Mouse (Mus musculus): ENCODE results near the gene Cdnf. TPM values are rescaled to one million over a fixed set of nuclear protein-coding genes. Genes with fewer than 3 reads are reported as not detected.

Gene Cdnf
- polyA plus RNA-seq, 1 experiment = 1.5 TPM

- no peak overlapping the region for H3K27ac ChIP-seq (ENCODE audit: insufficient read depth, low read length)
- TF ChIP-seq CTCF (IDR thresholded peaks at IDR 0.05; ENCODE audit: extremely low read depth, insufficient read depth, low read length) = no peak
Measured at GRCm38 (mm10) chr2:3500886-3501285, 11.9 kb upstream of the Cdnf start.

GRCm38 (mm10) chr2:3512076-3512475 lies 754 bp upstream of the Cdnf start:
- TF ChIP-seq POLR2A (IDR thresholded peaks at IDR 0.05; ENCODE audit: extremely low read depth, insufficient read depth, low read length) = no peak
- TF ChIP-seq CTCF (IDR thresholded peaks at IDR 0.05; ENCODE audit: extremely low read depth, insufficient read depth, low read length) = no peak
- 0 out of 2 replicates have a peak, but pooled peaks cover 2% of the 10 kb centered on the region for H3K4me1 ChIP-seq (ENCODE audit: control insufficient read depth, insufficient read depth, low read length)
- H3K27ac ChIP-seq (ENCODE audit: insufficient read depth, low read length) = no peak overlapping the region
- H3K4me3 ChIP-seq (ENCODE audit: insufficient read depth, low read length) = peak overlapping the region; percentile 47

More at GRCm38 (mm10) chr2:3500886-3501285, 11.9 kb upstream of the Cdnf start:
- Histone ChIP-seq H3K4me1 (ENCODE audit: control insufficient read depth, insufficient read depth, low read length) (no peaks in the 10 kb centered on the region), H3K4me3 (ENCODE audit: insufficient read depth, low read length) (no peak overlapping the region)

DNA sequence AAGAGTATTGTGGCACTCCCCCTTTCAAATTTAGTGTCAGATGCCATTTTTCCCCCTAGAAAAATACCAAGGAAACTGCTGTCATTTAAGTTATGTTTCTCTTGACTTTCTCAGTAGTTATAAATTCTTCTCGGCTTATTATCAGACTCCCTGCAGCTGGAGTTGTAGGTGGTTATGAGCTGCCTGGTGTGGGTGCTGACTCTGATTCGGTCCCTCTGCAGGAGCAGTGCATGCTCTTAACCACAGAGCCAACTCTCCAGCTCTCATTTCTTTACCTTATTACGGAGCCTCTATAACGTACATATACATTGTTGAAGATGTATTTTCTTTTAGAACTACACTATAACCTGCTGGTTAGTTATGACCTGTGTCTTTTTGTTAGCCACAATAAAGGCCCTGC lies 9.7 kb downstream of the Cdnf start:
- no peak for TF ChIP-seq POLR2A (IDR thresholded peaks at IDR 0.05; ENCODE audit: extremely low read depth, insufficient read depth, low read length)
- no peak for TF ChIP-seq CTCF (IDR thresholded peaks at IDR 0.05; ENCODE audit: extremely low read depth, insufficient read depth, low read length)
- Histone ChIP-seq H3K4me1 (ENCODE audit: control insufficient read depth, insufficient read depth, low read length) (no peaks in the 10 kb centered on the region), H3K27ac (ENCODE audit: insufficient read depth, low read length) (no peak overlapping the region), H3K4me3 (ENCODE audit: insufficient read depth, low read length) (no peak overlapping the region)

DNA sequence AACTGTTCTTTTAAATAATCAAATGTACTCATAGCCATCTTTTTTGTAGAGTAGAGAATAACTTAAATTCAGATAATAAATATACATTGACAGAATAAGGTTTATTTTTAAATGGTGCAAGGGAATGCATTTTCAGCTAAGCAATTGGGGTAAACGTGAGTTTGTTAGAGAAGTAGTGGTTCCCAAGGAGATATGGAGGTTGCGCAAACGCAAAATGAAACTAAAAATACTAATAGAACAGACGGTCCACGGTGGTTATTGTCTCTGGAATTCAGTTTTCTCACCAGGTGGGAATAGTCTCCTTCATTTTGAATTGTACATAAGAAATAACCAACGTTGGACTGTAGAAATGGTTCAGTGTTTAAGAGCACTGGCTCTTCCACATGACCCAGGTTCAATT lies 13.5 kb downstream of the Cdnf start:
- H3K4me1 ChIP-seq (ENCODE audit: control insufficient read depth, insufficient read depth, low read length) = no peaks in the 10 kb centered on the region
- H3K27ac ChIP-seq (ENCODE audit: insufficient read depth, low read length) = no peak overlapping the region
- no peak overlapping the region for H3K4me3 ChIP-seq (ENCODE audit: insufficient read depth, low read length)
- TF ChIP-seq CTCF (IDR thresholded peaks at IDR 0.05; ENCODE audit: extremely low read depth, insufficient read depth, low read length) = no peak
- no peak for TF ChIP-seq POLR2A (IDR thresholded peaks at IDR 0.05; ENCODE audit: extremely low read depth, insufficient read depth, low read length)

DNA sequence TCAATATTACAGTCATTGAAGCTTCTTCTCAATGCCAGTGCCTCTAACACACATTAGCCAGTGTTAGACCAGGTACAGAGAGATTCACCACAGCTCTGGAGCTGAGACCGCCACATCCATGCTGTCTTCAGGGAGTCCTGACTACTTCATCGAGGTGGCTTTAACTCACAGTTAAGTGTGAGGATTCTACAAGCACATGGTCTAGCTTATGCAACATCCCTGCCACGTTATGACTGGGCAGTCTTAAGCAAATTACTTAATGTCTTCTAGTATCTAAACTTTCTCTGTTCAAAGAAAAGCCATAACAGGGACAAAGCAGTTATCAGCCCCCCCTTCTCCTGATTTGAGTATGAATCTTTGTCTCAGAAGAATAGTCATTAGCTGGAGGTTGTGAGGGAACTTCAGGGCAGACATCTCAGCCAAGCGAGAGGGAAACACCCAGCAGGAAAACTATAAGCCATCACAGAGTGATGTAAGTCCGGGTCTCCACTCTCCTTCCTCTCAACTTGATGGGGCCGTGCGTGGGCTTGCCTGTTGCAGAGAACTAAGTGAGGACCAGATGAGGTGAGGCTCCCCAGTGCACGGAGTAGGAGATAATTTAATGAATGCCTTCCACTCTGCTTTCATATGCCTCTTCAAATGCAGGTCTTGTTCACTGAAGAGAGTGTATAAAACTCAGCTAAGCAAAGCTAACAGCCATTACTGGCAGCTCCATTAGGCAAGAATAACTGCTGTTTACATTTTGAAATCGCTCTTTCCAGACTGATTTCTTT lies 28.7 kb downstream of the Cdnf start:
- no peak overlapping the region for H3K4me3 ChIP-seq (ENCODE audit: insufficient read depth, low read length)
- no peaks in the 10 kb centered on the region for H3K4me1 ChIP-seq (ENCODE audit: control insufficient read depth, insufficient read depth, low read length)
- TF ChIP-seq CTCF (IDR thresholded peaks at IDR 0.05; ENCODE audit: extremely low read depth, insufficient read depth, low read length) (no peak), POLR2A (IDR thresholded peaks at IDR 0.05; ENCODE audit: extremely low read depth, insufficient read depth, low read length) (no peak)
- H3K27ac ChIP-seq (ENCODE audit: insufficient read depth, low read length) = no peak overlapping the region

DNA sequence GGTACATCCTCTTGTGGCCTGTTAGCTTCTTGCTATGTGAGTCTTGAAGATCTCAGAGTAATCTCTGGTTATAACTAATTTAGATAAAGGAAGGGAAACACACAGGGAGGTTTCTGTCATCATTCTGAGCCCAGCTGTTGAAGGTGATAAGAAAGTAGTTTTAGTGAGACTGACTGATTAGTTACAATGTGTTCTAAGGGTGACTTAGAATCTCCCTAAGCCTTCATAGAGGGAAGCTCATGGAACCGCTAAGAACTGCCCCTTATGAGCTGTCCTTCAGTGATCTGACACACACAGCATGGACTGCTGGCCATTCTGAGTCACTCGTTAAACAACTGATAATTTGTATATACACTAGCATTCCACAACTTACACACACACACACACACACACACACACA lies 33.2 kb downstream of the Cdnf start:
- Histone ChIP-seq H3K4me1 (ENCODE audit: control insufficient read depth, insufficient read depth, low read length) (no peaks in the 10 kb centered on the region), H3K27ac (ENCODE audit: insufficient read depth, low read length) (no peak overlapping the region), H3K4me3 (ENCODE audit: insufficient read depth, low read length) (no peak overlapping the region)
- TF ChIP-seq POLR2A (IDR thresholded peaks at IDR 0.05; ENCODE audit: extremely low read depth, insufficient read depth, low read length) (no peak), CTCF (IDR thresholded peaks at IDR 0.05; ENCODE audit: extremely low read depth, insufficient read depth, low read length) (no peak)

DNA sequence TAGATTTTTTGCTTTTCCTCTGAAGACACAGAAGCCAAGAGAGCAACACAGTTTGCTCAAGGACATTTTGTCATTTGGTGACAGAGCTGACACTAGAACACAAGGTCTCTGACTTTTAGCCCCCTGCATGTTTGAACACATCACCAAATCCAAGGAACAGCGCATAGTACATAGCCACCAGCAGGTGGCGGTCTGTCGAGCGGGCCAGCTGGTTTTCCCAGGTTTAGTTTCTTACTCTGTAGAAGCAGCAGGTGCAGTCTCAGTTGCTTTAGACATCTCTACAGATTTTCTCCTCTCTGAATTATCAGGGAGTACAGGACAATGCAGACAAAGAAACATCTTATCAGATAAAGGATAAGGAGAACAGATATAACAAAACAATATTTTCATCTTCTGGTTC lies 33.8 kb downstream of the Cdnf start:
- no peaks in the 10 kb centered on the region for H3K4me1 ChIP-seq (ENCODE audit: control insufficient read depth, insufficient read depth, low read length)
- H3K4me3 ChIP-seq (ENCODE audit: insufficient read depth, low read length) = no peak overlapping the region
- no peak overlapping the region for H3K27ac ChIP-seq (ENCODE audit: insufficient read depth, low read length)
- TF ChIP-seq POLR2A (IDR thresholded peaks at IDR 0.05; ENCODE audit: extremely low read depth, insufficient read depth, low read length) (no peak), CTCF (IDR thresholded peaks at IDR 0.05; ENCODE audit: extremely low read depth, insufficient read depth, low read length) (peak; percentile 75)

DNA sequence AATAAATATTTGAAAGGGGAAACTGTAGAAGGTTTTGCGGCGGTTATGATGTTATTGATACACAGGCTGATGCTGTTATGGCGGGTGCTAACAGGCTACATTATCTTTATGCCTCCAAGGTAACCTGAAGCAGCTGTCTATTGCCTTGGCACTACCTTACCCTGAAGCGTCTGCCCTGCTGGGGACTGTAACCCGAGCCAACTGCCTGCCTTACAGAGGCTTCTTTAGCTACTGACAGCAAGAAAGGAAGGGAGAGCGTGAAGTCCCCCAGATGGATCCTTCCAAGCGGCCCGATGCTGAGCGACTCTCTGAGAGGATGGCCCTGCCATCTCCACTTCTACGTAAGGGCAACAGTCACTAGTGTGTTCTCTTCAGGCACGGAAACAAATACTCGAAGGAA lies 57.4 kb downstream of the Cdnf start, which contains the start of gene Fam107b:
TSS of gene Fam107b (plus strand) at position 303 of the 400 bp plus-strand sequence.
- no peak within 1 kb of the TSS for H3K27ac ChIP-seq (ENCODE audit: insufficient read depth, low read length)
- TF ChIP-seq CTCF (IDR thresholded peaks at IDR 0.05; ENCODE audit: extremely low read depth, insufficient read depth, low read length) = no peak
- TF ChIP-seq POLR2A (IDR thresholded peaks at IDR 0.05; ENCODE audit: extremely low read depth, insufficient read depth, low read length) = no peak
- H3K4me1 ChIP-seq (ENCODE audit: control insufficient read depth, insufficient read depth, low read length) = no peaks in the 10 kb centered on the region
- H3K4me3 ChIP-seq (ENCODE audit: insufficient read depth, low read length) = no peak within 1 kb of the TSS

DNA sequence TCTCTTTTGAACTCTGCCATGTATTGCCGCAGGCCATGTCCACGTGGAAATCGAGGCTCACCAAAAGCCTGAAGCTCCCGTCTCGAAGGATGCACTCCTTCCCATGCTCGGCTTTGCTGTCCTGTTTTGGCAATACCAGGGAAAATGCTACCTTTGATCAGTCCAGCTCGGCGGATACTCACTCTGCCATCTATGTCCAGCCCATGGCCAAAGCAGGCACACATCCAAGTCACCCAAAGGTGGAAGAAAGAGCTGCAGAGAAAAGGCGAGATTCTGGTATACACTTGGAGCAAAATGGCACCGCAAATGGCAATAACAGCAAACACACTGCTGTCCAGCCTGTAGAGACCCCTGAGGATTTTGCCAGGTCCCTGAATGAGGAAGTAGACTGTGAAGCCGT lies 57.8 kb downstream of the Cdnf start:
- TF ChIP-seq POLR2A (IDR thresholded peaks at IDR 0.05; ENCODE audit: extremely low read depth, insufficient read depth, low read length) (no peak), CTCF (IDR thresholded peaks at IDR 0.05; ENCODE audit: extremely low read depth, insufficient read depth, low read length) (no peak)
- Histone ChIP-seq H3K4me3 (ENCODE audit: insufficient read depth, low read length) (no peak overlapping the region), H3K27ac (ENCODE audit: insufficient read depth, low read length) (no peak overlapping the region), H3K4me1 (ENCODE audit: control insufficient read depth, insufficient read depth, low read length) (no peaks in the 10 kb centered on the region)

- no peaks in the 10 kb centered on the region for H3K4me1 ChIP-seq (ENCODE audit: control insufficient read depth, insufficient read depth, low read length)
- TF ChIP-seq CTCF (IDR thresholded peaks at IDR 0.05; ENCODE audit: extremely low read depth, insufficient read depth, low read length) = no peak
- no peak for TF ChIP-seq POLR2A (IDR thresholded peaks at IDR 0.05; ENCODE audit: extremely low read depth, insufficient read depth, low read length)
Measured at GRCm38 (mm10) chr2:3573883-3574282, 61.1 kb downstream of the Cdnf start.

More at GRCm38 (mm10) chr2:3573883-3574282, 61.1 kb downstream of the Cdnf start:
- Histone ChIP-seq H3K27ac (ENCODE audit: insufficient read depth, low read length) (no peak overlapping the region), H3K4me3 (ENCODE audit: insufficient read depth, low read length) (no peak overlapping the region)
